Mouse (Mus musculus) midbrain, embryonic 14.5 days (tissue): ENCODE measurements around the gene Aldoc. TPM values are rescaled to one million over a fixed set of nuclear protein-coding genes. Genes with fewer than 3 reads are reported as not detected.
A peak's percentile ranks its signal among the peaks of the same experiment; 100 is the strongest.

Experiments
- ATAC-seq: fragments of 200-750 bp; cut with Nextera tagmentation; 2 replicates; pipeline ENCODE4 v1.8.0; 2017; ENCODE audit warnings: moderate number of reproducible peaks, moderate library complexity; ENCODE audit not compliant: low FRiP score, low TSS enrichment
- DNase-seq: peaks from one replicate; pipeline ENCODE4 v3.0.0-alpha.2; 2015
- H3K27ac ChIP-seq: fragments of 300-500 bp; sonication (generic); replicated peaks from 2 replicates; pipeline ENCODE4 v1.5.1; 2014; ENCODE audit warnings: mild to moderate bottlenecking, low read depth, low read length, moderate library complexity
- H3K27me3 ChIP-seq: fragments of 300-500 bp; sonication (generic); 2 replicates; pipeline ENCODE4 v1.6.1; 2014; ENCODE audit warnings: low read length, control low read depth, mixed read lengths; ENCODE audit not compliant: control insufficient read depth, insufficient read depth
- H3K36me3 ChIP-seq: fragments of 300-500 bp; sonication (generic); 2 replicates; pipeline ENCODE4 v1.6.1; 2014; ENCODE audit warnings: low read length, control low read depth; ENCODE audit not compliant: control insufficient read depth, insufficient read depth
- H3K4me1 ChIP-seq: fragments of 300-500 bp; sonication (generic); 2 replicates; pipeline ENCODE4 v1.6.1; 2014; ENCODE audit warnings: mild to moderate bottlenecking, antibody characterized with exemption, low read length, control low read depth; ENCODE audit not compliant: control insufficient read depth, insufficient read depth
- H3K4me2 ChIP-seq: fragments of 300-500 bp; sonication (generic); 2 replicates; pipeline ENCODE4 v1.6.1; 2014; ENCODE audit warnings: mild to moderate bottlenecking, low read length, moderate library complexity
- H3K4me3 ChIP-seq: fragments of 300-500 bp; sonication (generic); replicated peaks from 2 replicates; pipeline ENCODE4 v1.5.1; 2014; ENCODE audit warnings: low read depth, low read length
- H3K9ac ChIP-seq: fragments of 300-500 bp; sonication (generic); replicated peaks from 2 replicates; pipeline ENCODE4 v1.6.1; 2014; ENCODE audit warnings: mild to moderate bottlenecking, low read length, moderate library complexity
- H3K9me3 ChIP-seq: fragments of 300-500 bp; sonication (generic); 2 replicates; pipeline ENCODE4 v1.6.1; 2016; ENCODE audit warnings: low read length, control low read depth, mixed read lengths; ENCODE audit not compliant: control insufficient read depth
- WGBS: fragments of 180-500 bp; shearing (Covaris S2); extraction: QIAGEN DNeasy Blood & Tissue Kit; methylation state at CpG from one replicate; pipeline ENCODE4 v1.1.7; 2014; 5-methylcytosine and 5-hydroxymethylcytosine counted together
- polyA plus RNA-seq: library from polyadenylated mRNA; unstranded; fragments of >200 nt; fragmentation: Nextera tagmentation; extraction: Ambion mirVana; gene quantifications from 2 replicates; pipeline ENCODE4 v1.2.1, GENCODE M21; 2014

The Aldoc gene
- polyA plus RNA-seq, 1 experiment from 2014 or later, result 71.2 TPM

DNA sequence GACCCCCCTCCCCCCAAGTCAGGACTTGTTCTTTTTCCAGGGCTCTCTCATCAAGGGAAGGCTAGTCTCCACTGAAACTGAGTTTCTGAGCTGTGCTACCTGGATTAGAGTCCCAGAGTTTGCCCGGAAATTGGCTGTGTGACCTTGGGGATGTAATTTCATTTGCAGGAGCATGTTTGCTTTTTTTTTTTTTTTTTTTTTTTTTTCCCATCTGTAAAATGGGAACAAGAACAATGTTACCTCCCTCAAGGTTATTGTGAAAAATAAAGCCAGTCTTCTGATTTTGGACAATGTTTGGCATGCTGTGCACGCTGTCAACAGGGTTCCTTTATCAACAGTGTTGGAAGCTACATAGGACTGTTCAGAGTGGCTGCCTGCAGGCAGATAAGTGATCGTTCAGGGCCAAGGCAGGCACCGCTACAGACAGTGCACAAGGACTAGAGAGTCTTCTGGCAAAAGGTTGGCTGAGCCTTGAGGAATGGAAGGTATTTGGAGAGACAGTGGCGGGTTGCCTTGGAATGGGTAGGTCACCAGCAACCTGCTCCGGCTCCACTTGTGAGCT, 21.6 kb downstream of the Aldoc start:
- H3K4me2 ChIP-seq, result peak overlapping the region; percentile 61
- 82% methylated on average over 6 of the region's 6 CpGs for WGBS
- no peaks in the 10 kb centered on the region for H3K9me3 ChIP-seq
- no peaks in the 10 kb centered on the region for H3K27me3 ChIP-seq
- ATAC-seq, result no peak
- H3K27ac ChIP-seq, result peak overlapping the region; percentile 84; the same call in 1 of the 2 replicates
- peak overlapping the region; percentile 97 for H3K9ac ChIP-seq
- peaks cover 34% of the 10 kb centered on the region for H3K36me3 ChIP-seq
- H3K4me3 ChIP-seq, result peak overlapping the region; percentile 90
- peaks cover 26% of the 10 kb centered on the region for H3K4me1 ChIP-seq
- DNase-seq, result no peak

DNA sequence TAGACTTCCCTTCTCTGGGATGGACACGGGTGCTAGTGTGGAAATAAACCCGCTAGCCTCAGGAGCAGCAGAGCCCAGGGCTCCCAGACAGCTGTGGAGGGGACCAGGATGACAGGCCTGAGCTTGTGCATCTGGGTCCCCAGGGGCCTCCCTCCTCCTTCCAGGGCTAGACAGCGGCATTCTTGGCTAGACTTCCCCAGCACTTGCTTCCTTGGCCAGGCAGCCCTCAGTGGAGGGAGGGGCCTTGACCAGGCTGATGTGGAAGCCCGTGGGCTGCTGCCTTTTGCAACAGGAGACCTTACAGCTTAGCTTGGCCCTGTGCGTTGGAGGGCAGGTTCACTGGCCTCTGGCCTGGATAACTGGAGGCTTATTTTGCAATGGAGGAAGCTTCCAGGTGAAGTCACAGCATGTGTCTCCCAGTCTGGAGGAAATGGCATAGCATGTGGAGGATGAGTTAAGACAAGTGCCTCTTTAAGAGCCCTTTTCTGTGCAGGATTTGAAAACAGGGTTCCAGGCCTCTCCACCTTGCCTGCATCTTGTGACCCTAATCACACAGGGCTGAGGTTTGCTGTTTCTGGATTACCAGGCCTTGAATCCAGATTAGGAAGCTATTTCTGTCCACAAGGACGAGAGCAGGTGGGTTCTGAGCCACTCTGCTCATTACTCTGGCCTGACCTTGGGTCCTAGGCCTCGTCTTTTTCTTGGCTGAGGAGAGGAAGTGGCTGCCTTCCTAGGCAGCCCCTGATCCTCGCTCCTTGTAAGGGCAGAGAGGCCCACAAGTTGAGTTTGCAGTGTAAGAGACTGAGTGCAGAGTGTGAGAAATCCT, 22.3 kb downstream of the Aldoc start:
- no peak overlapping the region for H3K4me3 ChIP-seq

DNA sequence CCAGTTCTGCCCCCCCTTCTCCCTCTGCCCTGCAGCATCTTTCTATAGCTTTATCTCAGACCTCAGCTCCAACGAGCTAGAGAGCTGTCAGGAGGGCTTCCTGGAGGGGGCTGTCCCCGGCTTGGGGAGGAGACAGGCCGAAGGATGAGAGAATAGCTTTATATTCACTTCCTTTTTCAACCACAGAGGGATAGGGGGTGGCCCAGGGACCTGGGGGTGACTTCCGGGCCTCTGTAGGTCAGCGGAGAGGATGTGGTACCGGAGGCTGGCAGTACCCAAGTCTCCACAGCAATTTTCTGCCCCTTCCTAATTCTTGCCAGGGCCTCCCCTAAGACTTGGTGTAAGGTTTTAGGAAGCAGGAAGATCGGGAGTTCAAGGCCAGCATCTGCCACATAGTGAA, 23.0 kb downstream of the Aldoc start:
- Histone ChIP-seq H3K27ac (no peak overlapping the region), H3K27me3 (no peaks in the 10 kb centered on the region), H3K4me2 (no peak overlapping the region), H3K9me3 (no peaks in the 10 kb centered on the region), H3K4me1 (peaks cover 26% of the 10 kb centered on the region), H3K36me3 (peaks cover 24% of the 10 kb centered on the region), H3K4me3 (no peak overlapping the region), H3K9ac (no peak overlapping the region)
- DNase-seq, result no peak
- 79% methylated on average over 7 of the region's 7 CpGs for WGBS
- ATAC-seq, result no peak

More for the DNA sequence above, 22.3 kb downstream of the Aldoc start:
- Histone ChIP-seq H3K36me3 (peaks cover 27% of the 10 kb centered on the region), H3K9me3 (no peaks in the 10 kb centered on the region), H3K27me3 (no peaks in the 10 kb centered on the region), H3K9ac (no peak overlapping the region; the same call in 1 of the 2 replicates), H3K4me1 (peaks cover 26% of the 10 kb centered on the region), H3K27ac (no peak overlapping the region), H3K4me2 (peak overlapping the region; percentile 61)
- no peak for ATAC-seq
- 58% methylated on average over 8 of the region's 8 CpGs for WGBS
- DNase-seq, result peak; percentile 28

DNA sequence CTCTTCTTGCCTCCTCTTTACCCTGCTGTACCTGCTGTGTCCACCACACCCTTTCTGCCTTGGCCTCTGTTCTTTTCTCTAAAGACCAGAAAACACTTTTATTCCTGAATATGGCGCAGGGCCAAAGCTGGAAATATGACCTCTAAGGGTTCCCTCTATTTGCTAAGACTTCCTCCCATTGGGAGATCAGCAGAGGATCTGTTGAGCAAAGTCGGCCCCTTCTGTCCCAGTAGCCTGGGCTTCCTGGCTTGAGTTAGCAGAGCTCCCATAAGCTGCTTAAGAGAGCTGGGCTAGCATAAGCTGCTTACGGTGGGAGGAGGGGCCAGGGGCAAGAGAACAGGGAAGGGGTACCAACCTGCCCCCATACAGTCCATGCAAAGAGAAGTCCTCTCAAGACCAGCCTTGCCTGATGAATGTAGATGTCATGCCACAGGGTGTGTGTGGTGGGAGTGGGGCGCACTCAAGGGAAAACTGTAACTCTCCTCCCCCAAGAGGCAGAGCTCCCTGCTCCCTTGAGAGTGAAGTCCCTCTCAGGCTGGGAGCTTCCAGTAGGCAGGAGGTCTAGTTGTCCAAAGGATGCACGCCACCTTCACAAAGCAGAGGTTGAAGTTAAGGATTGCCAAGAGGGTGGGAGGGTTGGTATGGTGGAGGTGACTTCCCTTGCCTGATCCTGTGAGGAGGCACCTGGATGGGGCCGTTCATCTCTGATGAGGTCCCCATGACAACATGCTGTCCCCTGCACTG, 23.7 kb downstream of the Aldoc start:
- Histone ChIP-seq H3K27me3 (no peaks in the 10 kb centered on the region), H3K4me3 (no peak overlapping the region), H3K4me1 (peaks cover 26% of the 10 kb centered on the region), H3K27ac (no peak overlapping the region), H3K4me2 (no peak overlapping the region), H3K9me3 (no peaks in the 10 kb centered on the region), H3K36me3 (peaks cover 18% of the 10 kb centered on the region), H3K9ac (no peak overlapping the region)
- ATAC-seq, result no peak
- peak; percentile 24 for DNase-seq
- 62% methylated on average over 6 of the region's 6 CpGs for WGBS

DNA sequence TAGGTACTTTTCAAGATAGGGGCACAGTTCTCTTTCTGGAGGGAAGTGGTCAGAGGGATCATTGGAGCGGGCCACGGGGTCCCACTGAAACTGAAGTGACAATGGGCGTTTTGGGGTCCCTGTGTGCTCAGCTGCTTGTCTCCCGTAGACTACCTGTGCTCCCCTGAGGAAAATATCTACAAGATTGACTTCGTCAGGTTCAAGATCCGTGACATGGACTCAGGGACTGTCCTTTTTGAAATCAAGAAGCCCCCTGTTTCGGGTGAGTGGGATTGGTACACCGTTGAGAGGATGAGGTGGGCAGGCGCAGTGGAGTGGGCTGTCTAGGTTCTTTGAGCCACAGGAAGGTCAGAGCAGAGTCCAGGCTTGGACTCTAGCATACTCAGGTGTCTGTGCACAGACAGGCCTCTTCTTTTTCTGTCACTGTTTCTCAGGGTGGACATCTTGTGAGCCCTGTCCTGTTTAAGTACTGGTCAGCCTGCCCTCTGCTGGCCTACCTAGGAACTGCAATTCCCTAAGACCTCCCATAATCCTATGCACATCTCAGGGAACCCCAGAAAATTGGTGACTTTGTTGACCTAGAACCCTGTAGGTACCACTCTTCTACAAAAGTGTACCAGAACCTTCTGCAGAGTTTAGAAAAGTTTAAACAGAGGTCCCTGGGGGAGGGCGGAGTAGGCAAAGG, 24.4 kb downstream of the Aldoc start:
- ATAC-seq, result no peak
- H3K4me3 ChIP-seq, result no peak overlapping the region
- no peak overlapping the region for H3K4me2 ChIP-seq
- H3K9ac ChIP-seq, result no peak overlapping the region
- no peaks in the 10 kb centered on the region for H3K27me3 ChIP-seq
- peak; percentile 88 for DNase-seq
- H3K27ac ChIP-seq, result no peak overlapping the region
- peaks cover 26% of the 10 kb centered on the region for H3K4me1 ChIP-seq
- H3K36me3 ChIP-seq, result peaks cover 17% of the 10 kb centered on the region
- WGBS, result 92% methylated on average over 10 of the region's 10 CpGs
- no peaks in the 10 kb centered on the region for H3K9me3 ChIP-seq

DNA sequence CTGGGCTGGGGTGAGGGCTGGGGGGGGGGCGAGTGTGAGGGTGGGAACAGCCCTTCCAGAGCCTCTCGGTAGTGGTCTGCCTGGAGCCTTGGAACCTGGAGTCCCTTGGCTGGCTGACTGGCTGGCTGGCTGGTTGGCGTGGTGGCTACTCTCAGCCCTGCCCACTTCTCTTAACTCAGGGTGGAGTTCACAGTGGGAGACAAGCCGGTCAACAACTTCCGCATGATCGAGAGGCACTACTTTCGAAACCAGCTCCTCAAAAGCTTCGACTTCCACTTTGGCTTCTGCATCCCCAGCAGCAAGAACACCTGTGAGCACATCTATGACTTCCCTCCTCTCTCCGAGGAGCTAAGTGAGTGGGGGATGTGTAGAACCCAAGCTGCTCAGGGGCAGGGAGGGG, 25.1 kb downstream of the Aldoc start:
- no peak for ATAC-seq

DNA sequence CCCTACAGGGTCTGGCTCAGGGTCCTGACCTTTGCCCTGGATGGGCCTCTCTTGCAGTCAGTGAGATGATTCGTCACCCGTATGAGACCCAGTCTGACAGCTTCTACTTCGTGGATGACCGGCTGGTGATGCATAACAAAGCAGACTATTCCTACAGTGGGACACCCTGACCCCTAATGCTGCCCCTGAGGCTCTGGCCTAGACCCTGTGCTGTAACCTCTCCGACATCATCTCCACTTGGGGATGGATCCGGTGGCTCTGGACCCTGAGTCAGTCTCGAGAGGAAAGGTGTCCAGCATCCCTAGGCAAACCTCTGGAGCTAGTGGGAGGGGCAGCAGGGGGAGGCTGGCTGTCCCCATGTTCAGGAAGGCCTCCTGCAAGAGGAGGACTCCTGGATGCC, 25.7 kb downstream of the Aldoc start:
- DNase-seq (no peak), ATAC-seq (no peak)
- Histone ChIP-seq H3K27ac (no peak overlapping the region), H3K36me3 (peaks cover 17% of the 10 kb centered on the region), H3K4me1 (peaks cover 26% of the 10 kb centered on the region), H3K4me3 (no peak overlapping the region), H3K27me3 (no peaks in the 10 kb centered on the region), H3K9ac (0 out of 2 replicates have a peak overlapping the region, but pooled peaks have one; percentile 1), H3K4me2 (no peak overlapping the region), H3K9me3 (no peaks in the 10 kb centered on the region)
- WGBS, result 69% methylated on average over 7 of the region's 7 CpGs

More for the DNA sequence above, 25.1 kb downstream of the Aldoc start:
- Histone ChIP-seq H3K9ac (no peak overlapping the region), H3K27ac (no peak overlapping the region), H3K36me3 (peaks cover 17% of the 10 kb centered on the region), H3K4me1 (peaks cover 26% of the 10 kb centered on the region), H3K4me3 (no peak overlapping the region), H3K27me3 (no peaks in the 10 kb centered on the region), H3K4me2 (no peak overlapping the region), H3K9me3 (no peaks in the 10 kb centered on the region)
- no peak for DNase-seq
- 83% methylated on average over 9 of the region's 9 CpGs for WGBS
